Mouse (Mus musculus) left cerebral cortex, postnatal 10 days (tissue): Measurements from ENCODE around the gene Mllt3. TPM values are rescaled to one million over a fixed set of nuclear protein-coding genes. Genes with fewer than 3 reads are reported as not detected.

ENCODE experiments used
- DNase-seq, 2 experiments: peaks; one replicate each; pipeline ENCODE4 v3.0.0; 2021 to 2022; ENCODE audit warnings: low spot score in 2 of 2, mixed read lengths in 1 of 2; ENCODE audit errors: extremely low spot score in 1 of 2
- intact Hi-C: fragments of 180-260 bp; cut with DNase I; formaldehyde crosslinking; loops from one replicate; pipeline ENCODE4 v1.15.1; 2025
- total RNA-seq, 2 experiments: library from RNA; stranded (reverse); gene quantifications; 2 replicates each; pipeline ENCODE4 v1.2.3; 2021

Mllt3 gene
- total RNA-seq, 2 experiments from 2014 or later = 30.3 to 38.8 TPM

DNA sequence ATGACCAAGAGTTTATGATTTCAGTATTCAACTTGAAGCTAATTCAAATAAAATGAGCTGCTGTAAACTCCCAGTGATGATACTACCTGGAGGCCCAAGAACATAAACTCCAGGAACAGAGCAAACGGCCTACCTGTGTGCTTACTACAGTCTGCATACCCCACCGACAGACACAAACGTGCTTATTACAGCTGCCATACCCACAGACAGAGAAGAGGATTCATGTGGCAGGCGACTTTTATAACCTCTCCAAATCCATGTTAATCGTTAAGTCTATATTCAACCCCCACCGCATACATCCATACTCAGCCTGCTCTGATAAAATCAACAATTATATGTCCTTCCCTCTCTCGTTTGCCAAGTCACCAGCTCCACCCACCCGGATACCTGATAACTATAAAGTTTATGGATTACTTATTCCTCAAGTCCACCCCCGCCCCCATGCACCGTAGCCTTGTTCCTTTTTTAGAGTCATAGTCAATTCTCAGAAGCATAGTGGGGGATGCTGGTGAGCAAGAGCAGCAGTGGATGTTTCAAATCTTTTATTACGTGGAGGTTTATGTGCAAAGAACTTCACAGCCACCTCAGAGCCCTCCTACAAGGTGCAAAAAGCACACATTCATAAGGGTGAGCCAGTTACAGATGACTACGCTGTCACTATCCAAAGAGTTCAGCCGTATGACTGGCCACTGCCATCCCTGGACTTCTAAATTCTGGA lies 70.0 kb downstream of the Mllt3 start:
- intact Hi-C loops = no loop called here
- no peak for DNase-seq

DNA sequence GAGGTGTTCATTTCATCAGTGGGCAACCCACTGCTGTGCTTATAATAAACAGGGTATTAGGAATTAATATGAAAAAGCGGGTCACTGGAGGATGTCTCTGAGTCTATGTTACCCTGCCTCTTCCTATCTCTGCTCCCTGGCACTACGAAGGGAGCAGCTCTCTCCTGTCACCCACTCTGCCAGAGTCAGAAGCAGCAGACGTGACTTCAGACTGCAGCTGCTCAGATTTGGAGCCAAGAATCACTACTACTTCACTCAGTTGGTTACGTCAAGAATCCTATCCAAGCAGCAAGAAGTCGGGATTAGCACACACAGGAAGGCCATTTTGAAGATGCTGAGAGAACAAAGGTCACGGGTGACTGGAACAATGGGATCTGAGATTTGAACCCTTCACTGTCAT lies 71.3 kb downstream of the Mllt3 start:
- intact Hi-C loops = no loop called here
- DNase-seq = no peak

DNA sequence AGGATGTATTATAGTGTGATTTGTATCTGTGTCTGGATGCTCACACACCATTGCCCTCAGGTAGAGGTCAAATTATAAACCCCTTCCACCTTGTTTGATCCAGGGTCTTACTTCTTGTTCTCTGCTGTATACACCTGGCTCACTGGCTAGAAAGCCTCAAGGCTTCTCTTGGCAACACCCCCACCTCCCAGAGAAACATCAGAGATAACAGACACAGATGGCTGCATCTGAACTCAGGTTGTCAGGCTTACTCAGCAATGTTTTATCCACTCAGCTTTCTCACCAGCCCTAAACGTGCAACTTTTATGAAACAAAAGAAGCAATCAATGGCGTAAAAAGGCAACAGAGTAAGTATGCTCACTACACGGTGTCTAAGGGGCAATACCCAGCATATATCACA lies 75.3 kb downstream of the Mllt3 start:
- intact Hi-C loops = no loop called here
- DNase-seq = no peak

DNA sequence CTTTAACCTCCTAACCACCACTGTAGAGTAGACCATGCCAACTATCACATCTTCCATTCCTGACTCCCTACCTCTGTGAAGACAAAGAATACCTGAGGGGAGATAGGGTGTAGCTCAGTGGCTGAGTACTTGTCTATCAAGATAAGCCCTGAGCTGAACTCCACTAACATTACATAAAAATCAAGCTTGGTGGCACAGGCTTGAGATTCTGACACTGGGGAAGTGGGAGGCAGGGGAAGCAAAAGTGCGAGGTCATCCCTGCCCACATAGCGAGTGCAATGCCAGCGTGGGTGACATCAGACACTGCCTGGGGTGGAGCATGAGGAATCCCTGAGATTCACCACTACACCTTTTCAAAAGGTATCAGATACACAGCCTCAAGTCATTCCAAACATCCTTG lies 76.0 kb downstream of the Mllt3 start:
- no peak for DNase-seq
- intact Hi-C loops = no loop called here

DNA sequence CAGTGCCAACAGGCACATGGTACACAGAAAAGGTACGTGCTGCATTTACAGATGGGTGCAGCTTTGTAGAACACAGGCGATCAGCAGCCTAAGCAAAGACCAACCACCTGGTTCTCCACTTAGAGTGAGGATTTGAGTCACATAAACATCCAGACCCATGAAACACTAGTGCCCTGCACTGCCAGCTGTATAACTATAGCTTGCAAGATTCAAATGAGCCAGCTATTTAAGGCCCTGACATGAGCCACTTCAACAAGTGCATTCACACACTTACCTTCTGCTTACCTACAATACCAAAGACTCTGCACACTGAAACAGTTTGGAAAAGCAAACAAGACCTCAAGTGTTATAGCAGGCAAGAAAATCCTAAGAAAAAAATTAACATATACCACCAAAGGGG lies 78.0 kb downstream of the Mllt3 start:
- intact Hi-C loops = no loop called here
- no peak for DNase-seq

DNA sequence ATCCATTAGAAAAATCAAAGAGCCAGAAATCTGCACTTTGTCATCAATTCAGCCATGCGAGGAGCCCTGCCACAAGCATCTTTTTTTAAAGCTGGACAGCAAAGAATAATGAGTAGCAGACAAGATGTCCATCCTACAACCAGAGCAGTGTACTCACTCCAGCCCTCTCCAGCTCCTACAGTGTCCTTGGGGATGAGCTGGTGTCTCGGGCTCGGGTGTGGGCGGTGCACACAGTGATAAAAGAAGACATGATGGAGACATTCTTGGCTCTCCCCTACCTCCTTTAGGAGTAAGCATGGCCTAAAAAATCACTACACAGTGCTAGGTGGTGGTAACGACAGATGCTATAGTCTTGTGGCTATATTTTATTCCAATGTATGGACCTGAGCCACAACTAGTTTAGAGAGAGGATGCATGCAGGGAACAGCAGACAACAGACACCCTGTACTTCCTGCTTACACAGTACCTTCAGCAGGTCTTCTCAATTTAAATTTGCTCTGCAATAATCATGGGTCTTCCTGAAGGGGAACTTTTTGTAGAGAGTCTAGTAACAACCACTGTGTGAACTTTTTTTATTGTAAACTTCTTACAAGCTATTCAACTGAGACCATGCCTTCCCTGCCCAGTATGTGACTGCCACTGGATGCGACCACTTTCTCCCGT lies 78.6 kb downstream of the Mllt3 start:
- no peak for DNase-seq
- intact Hi-C loops = no loop called here

DNA sequence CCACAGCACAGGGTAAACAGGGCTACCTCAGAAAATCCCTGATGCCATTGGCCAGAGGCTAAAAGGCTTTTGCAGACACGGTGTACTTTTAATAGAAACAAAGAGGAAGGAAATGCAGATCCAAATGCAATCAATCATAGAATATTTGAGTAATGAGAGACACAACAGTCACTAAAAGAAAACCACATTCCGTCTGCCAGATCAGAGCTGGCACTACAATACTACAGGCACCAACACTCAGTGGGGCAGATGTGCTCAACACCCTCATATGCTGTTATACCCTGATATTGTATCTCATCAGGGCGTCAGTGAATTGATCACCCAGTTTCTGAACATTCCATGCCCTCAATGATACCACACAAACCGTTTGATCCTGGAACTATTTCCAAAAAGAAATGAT lies 79.4 kb downstream of the Mllt3 start:
- intact Hi-C loops = no loop called here
- DNase-seq = no peak

DNA sequence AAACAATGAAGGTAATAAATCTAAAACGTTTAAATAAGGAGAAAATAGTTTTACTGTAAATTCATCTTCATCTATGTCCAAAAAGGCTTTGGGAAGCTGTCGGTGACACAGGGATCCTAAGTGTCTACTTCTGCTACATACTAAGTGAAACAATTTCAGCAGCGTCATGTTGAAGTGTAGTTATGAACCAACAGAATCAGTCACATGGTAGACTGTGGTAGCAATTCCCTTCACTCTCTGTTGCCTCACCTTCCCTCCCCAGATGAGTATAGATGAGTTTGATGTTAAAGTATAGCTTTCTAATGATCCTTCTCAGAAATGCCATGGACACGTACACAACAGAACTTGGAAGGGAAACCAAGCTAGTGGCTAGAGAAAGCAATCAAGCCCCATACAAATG lies 79.9 kb downstream of the Mllt3 start:
- no peak for DNase-seq
- intact Hi-C loops = no loop called here

DNA sequence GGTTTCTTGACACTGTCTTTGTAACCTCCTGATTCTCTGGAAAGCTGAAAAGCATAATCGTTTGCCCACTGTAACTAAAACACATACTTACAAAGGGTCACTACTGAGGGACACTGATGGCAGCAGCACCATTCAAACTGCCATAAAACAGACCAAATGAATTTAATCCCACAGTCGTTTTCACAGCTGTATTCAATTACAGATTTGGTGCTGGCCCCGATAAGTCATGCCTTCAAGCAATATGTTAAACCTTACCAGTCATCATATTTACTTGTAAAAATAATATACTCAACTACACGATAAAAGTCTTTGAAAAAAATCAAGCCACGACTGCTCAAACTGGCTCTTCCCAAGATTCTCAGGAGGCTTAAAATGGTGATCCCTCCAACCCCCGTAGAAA lies 83.7 kb downstream of the Mllt3 start:
- intact Hi-C loops = no loop called here

DNA sequence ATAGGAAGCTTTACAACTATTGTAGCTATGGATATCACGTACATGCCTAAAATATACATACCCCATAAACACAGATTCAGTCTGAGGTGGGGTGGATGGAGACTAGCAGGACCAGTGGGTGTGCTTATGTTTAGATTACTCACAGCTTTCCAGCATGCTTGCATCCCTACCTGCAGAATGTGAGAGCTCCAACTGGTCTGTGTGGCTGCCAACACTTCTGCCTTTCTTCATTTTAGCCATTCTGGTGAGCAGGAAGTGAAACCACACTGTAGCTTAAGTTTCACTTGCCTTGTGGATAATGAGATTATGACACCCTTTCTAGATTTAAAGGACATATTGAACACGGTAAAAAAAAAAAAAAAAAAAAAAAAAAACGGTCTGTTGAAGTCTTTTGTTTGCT lies 88.8 kb downstream of the Mllt3 start:
- DNase-seq = no peak
- intact Hi-C loops = no loop called here

More for the DNA sequence above, 83.7 kb downstream of the Mllt3 start:
- no peak for DNase-seq

DNA sequence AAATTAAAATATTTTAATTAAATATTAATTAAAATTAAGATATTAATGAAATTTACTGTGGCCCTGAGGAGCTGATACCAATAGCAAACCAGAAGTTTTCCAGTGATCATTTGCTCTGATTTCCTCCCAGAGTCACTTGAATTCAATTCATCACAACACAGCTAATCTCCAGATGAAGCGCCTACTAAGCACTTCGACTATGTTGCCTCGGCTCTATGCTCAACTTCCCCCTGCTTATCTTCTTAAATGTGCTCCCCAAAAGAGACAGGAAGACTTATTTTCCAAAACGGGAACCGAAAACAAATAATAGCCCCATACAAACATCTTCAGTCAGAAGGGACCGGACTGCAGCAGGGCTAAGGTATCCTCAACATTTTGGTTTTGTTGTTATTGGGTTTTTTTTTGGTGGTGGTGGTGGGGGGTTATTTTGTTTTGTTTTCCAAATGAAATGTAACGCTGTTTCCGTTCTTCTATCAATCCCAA lies 90.2 kb downstream of the Mllt3 start:
- DNase-seq = no peak
- intact Hi-C loops = no loop called here

DNA sequence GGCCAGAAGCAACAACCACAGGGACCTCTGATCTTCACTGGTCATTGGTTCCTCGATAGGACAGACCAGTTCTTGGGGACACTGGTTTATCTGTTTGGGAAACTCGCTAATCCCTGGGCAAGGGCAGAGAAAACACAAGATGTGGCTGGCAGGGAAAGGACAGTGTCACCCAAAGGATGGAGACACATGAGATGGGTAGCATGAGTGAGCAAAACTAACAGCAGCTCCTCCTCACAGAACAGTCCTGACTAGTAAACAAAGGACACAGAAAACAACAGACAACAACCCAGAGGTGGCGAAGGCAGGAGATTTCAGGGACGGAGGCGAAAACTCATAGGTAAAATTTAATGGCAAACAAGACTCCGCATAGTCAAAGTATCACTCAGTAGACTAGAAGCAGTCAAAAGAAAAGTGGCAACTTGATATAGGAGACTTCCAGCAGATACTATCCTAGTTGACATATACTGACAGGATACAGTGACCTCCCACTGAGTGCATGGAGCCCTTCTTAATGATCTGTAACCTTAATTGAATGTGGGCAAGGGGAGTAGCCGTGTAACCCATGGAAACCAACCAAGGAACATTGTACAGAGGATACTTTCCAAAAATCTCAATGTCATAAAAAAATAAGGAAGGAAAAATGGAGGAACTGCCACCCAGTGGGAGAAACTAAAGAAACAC lies 93.5 kb downstream of the Mllt3 start:
- no peak for DNase-seq
- intact Hi-C loops = no loop called here

DNA sequence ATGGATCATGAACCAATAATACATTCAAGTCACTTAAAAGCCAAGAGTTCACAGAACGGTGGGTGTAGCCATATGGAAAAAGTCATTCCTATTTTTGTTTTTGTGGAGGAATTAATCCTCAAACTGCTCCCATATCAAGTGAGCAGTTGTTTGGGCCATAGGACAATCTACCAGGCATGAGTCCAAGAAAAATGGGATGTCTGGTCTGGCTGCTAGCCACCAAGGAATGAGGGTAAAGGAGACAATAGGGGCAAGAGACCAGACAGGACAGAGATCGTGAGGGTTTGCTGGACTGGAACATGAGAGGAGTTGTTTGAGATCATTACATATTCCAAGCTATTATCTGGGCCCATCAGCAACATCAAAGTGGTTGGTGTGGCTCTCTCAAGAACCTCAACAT lies 96.8 kb downstream of the Mllt3 start:
- intact Hi-C loops = no loop called here
- DNase-seq = no peak

DNA sequence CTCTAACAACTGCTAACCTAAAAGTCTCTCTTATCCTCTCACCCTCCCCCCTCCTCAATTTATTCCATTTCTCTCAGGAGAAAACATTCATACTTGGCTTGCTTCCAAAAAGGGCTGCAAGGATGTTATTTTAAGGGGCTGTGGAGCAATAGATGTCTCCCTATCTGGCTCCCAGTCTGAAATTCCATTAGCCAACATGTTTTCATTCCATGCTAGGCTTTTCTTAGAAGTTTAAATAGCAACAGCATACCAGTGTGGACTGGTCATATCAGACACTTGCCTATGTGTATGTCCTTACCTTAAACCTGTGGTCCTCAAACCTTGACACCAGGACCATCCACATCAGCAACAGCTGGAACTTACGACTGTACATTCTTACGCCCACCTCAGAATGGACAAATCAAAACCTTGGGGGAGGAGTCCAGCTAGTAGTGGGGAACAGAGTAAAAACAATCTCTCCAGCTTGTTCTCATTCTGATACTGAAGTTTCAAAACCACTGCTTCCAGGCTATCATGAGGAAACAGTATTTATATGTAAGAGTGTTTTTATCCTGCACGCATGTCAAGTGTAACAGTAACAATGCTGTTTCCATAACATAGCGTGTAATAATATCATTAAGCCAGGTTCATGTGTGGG lies 99.3 kb downstream of the Mllt3 start:
- DNase-seq = no peak
- intact Hi-C loops = no loop called here

DNA sequence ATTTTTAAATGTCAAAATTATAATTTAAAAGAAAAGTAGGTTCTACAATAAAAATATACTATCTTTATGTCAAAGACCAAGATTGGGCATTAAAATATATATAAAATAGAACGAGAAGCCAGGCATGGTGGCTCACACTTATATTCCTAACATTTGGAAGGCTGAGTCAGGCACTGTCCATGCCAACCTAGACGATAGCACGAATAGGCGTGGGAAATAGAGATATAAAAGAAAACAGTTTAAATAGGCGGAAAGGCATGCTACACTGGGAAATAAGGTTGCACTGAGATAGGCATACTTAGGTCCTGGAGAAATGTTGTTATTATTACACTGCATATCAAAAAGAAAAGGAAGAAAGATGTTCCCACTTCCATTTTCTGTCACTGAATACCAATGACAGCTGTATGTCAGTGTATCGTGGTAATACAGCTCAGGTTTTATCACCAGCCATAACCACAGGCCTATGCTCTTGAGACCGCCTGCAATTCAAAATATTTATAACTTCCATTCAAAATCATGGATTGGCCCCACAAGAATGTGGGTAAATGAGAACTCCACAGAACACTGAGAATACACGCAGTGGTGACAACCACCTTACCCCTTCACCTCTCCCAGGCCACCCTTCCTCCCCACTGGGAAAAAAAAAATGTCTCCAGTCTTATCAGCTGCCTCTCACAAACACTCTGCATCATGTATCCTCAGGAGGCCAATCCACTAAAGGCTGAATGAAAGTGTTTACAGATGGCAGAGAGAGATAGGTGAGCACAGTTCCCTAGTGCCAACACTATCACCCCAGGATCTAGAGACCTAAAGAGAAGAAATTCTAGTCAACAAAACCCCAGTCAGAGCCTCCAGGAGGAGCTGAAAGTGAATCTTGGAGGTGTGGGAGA lies 102.6 kb downstream of the Mllt3 start:
- intact Hi-C loops = no loop called here

DNA sequence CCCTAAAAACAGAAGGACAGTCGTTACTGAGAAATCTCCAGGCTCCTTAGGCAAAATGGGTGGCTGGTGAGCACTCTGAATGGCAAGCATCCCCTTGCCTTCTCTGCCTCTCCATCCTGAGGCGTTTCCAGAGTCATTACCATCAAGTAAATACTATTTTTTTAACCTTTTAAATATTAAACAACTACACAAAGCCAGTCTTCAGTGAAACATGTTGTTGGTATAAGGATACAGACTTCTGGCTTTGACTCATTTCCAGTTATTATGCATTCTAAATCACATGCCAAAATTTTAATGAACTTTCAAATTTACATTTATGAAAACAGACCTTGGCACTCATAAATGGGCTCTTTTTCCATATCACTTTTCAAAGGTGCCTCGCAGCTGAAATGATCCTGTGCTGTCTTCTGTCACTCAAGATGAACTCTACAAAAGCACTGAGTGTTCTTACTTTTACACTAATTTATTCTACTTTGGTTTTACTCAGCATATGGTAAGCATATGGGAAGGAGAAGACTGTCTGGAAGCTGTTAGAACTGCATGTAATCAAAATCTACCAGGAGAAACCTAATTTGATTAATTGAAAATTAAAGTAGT lies 104.5 kb downstream of the Mllt3 start:
- no peak for DNase-seq
- intact Hi-C loops = no loop called here

More for the DNA sequence above, 102.6 kb downstream of the Mllt3 start:
- DNase-seq = no peak

DNA sequence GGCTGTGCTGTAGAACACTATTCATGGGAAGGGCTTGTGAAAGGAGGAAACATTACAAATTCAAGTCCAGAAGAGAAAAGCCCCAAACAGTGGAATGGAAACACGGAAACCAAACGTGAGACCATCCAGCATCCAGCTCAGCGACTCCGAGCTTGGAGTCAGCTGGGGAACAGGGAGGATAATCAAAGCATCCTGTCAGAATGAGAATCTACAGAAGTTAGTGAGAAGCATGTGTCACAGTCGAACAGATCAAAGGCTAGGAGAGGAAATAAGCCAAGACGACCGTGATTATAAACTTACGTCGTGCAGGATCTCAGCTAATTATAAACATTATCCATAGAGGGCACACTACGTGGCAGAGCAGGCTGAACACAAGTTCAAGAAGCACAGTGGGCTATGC lies 105.8 kb downstream of the Mllt3 start:
- no peak for DNase-seq
- intact Hi-C loops = no loop called here

DNA sequence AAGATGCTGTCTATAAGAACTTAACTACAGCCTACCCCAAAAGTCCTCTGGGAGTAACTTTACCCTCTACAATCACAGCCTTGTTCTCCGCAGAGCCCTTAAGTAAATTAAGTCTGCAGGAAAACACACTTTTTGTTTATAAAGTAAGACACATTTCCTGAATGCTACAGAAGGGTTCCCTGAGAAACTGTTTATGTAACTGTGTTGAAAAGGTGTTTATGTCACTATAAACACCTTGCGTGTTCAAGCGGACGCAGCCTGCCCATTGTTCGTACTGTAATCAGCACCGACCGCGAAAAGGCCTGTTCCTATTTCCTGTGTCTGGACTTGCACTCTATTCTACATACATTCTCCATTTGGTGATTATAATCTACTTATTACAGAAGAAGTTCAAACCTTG lies 112.5 kb downstream of the Mllt3 start:
- intact Hi-C loops = no loop called here
- no peak for DNase-seq
